Mouse (Mus musculus) lung, postnatal 0 days (tissue): ENCODE measurements around the gene Pde2a. TPM values are rescaled to one million over a fixed set of nuclear protein-coding genes. Genes with fewer than 3 reads are reported as not detected.

Experiments
- ATAC-seq: fragments of 200-750 bp; cut with Nextera tagmentation; 2 replicates; pipeline ENCODE4 v1.8.0; 2017; ENCODE audit warnings: moderate library complexity
- DNase-seq: peaks from one replicate; pipeline ENCODE4 v3.0.0-alpha.2; 2016; ENCODE audit warnings: low spot score
- H3K27ac ChIP-seq: fragments of 300-500 bp; sonication (generic); 2 replicates; pipeline ENCODE4 v1.5.1; 2014; ENCODE audit warnings: antibody characterized with exemption, mild to moderate bottlenecking, low read length, mixed read lengths
- H3K27me3 ChIP-seq: fragments of 300-500 bp; sonication (generic); replicated peaks from 2 replicates; pipeline ENCODE4 v1.6.1; 2014; ENCODE audit warnings: low read length, mixed read lengths; ENCODE audit not compliant: insufficient read depth
- H3K36me3 ChIP-seq: fragments of 300-500 bp; sonication (generic); 2 replicates; pipeline ENCODE4 v1.6.1; 2014; ENCODE audit warnings: low read length, mixed read lengths; ENCODE audit not compliant: insufficient read depth
- H3K4me1 ChIP-seq: fragments of 300-500 bp; sonication (generic); 2 replicates; pipeline ENCODE4 v1.6.1; 2014; ENCODE audit warnings: antibody characterized with exemption, low read depth, low read length, mixed read lengths; ENCODE audit not compliant: insufficient read depth
- H3K4me2 ChIP-seq: fragments of 300-500 bp; sonication (generic); replicated peaks from 2 replicates; pipeline ENCODE4 v1.6.1; 2014; ENCODE audit warnings: low read depth, mild to moderate bottlenecking, low read length, moderate library complexity, mixed read lengths
- H3K4me3 ChIP-seq: fragments of 300-500 bp; sonication (generic); 2 replicates; pipeline ENCODE4 v1.5.1; 2014; ENCODE audit warnings: low read depth, low read length
- H3K9ac ChIP-seq: fragments of 300-500 bp; sonication (generic); replicated peaks from 2 replicates; pipeline ENCODE4 v1.6.1; 2014; ENCODE audit warnings: low read depth, mild to moderate bottlenecking
- H3K9me3 ChIP-seq: fragments of 300-500 bp; sonication (generic); 2 replicates; pipeline ENCODE4 v1.6.1; 2016; ENCODE audit warnings: low read length, mixed read lengths
- CTCF ChIP-seq: IDR thresholded peaks from 2 replicates; pipeline ENCODE4 v1.5.1; 2016; ENCODE audit warnings: antibody characterized with exemption, mild to moderate bottlenecking
- EP300 ChIP-seq: IDR thresholded peaks from 2 replicates; pipeline ENCODE4 v1.6.1; 2016; ENCODE audit warnings: antibody characterized with exemption, mild to moderate bottlenecking, control low read depth
- WGBS: fragments of 180-500 bp; shearing (Covaris S2); extraction: QIAGEN DNeasy Blood & Tissue Kit; methylation state at CpG from one replicate; pipeline ENCODE4 v1.1.7; 2014; 5-methylcytosine and 5-hydroxymethylcytosine counted together
- polyA plus RNA-seq: library from polyadenylated mRNA; unstranded; fragments of >200 nt; fragmentation: Nextera tagmentation; extraction: Ambion mirVana; gene quantifications from 2 replicates; pipeline ENCODE4 v1.2.1, GENCODE M21; 2015

Gene Pde2a
- polyA plus RNA-seq, 1 experiment from 2014 or later = 4.3 TPM

DNA sequence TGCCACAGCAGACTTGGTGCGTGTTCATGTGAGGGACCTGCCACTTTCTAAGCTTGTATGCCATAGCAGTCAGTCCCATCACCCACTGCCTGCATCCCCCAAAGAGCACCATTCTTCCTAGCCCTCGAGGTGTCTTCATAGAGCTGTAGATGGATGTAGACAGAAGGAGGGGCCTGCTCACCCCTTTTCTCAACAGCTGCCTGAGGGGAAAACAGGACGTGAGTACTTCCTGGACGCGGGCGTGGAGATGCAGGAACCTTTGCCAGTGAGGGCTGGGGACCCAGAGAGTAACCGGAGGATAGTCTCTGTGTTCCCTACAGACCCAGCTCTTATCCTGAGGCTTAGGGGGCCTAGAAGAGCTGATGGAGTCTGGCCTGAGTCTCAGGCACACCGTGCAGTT is 36.3 kb downstream of the Pde2a start:
- ATAC-seq (no peak; the same call in 1 of the 2 replicates), DNase-seq (peak; percentile 48)
- no peaks in the 10 kb centered on the region; the same call in 1 of the 2 replicates for H3K4me1 ChIP-seq
- H3K9ac ChIP-seq = no peak overlapping the region
- no peaks in the 10 kb centered on the region for H3K9me3 ChIP-seq
- no peaks in the 10 kb centered on the region for H3K36me3 ChIP-seq
- TF ChIP-seq EP300 (no peak), CTCF (no peak)
- 0 out of 2 replicates have a peak, but pooled peaks cover 2% of the 10 kb centered on the region for H3K27me3 ChIP-seq
- WGBS = 33% methylated on average over 8 of the region's 8 CpGs
- H3K4me2 ChIP-seq = no peak overlapping the region
- H3K27ac ChIP-seq = no peak overlapping the region
- no peak overlapping the region for H3K4me3 ChIP-seq

DNA sequence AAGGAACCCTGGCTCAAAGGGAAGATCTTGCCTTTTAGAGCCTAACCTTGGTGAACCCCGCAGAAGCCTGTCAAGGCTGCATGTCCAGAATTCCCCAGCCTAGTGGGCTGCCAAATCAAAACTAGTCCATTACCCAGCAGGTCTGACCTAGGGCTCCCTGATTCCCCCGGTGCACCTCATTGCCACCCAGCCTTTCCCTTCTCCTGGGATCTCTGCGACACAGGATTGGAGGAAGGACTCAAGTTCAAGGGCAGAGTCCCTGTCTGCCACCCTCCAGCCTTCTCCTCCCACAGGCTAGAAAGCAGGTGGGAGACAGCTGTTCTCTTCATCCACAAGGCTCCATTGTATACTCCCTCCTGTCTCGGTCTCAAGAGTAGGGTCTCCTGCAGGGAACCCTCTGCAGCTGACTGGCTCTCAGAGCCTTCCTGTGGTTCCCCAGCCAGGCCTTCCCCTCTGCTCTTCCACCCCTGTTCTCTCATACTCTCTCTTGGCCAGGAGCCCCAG is 36.8 kb downstream of the Pde2a start:
- no peak overlapping the region for H3K9ac ChIP-seq
- no peak overlapping the region for H3K27ac ChIP-seq
- DNase-seq (no peak), ATAC-seq (no peak)
- 0 out of 2 replicates have a peak, but pooled peaks cover 2% of the 10 kb centered on the region for H3K27me3 ChIP-seq
- H3K9me3 ChIP-seq = no peaks in the 10 kb centered on the region
- 59% methylated on average over 4 of the region's 4 CpGs for WGBS
- H3K4me2 ChIP-seq = no peak overlapping the region
- TF ChIP-seq CTCF (no peak), EP300 (no peak)
- H3K4me3 ChIP-seq = no peak overlapping the region
- no peaks in the 10 kb centered on the region for H3K36me3 ChIP-seq
- H3K4me1 ChIP-seq = no peaks in the 10 kb centered on the region; the same call in 1 of the 2 replicates

DNA sequence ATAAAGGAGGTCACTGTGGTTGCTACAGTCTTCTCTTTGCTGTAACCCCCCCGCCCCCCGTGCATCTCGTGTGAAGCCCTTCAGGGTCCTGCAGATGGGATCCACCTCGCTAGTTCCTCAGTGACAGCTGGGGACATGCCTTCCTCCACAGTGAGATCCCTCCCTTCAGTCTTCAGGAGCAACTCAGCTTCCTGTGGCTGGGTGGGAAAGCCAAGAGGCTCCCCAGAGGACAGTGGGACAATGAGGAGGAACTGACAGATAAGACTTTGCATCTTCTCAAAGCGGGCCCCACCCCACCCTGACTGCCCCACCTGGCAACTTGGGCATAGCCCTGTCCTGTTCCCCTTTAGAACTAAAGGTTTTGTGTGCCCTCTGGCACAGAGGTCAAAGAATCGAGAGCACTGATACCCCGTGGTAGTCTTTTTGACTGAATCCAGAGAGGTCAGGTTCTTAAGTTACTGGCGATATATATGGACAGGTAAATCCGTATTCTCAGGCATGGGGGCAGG is 37.9 kb downstream of the Pde2a start:
- DNase-seq = no peak
- Histone ChIP-seq H3K9ac (no peak overlapping the region), H3K36me3 (no peaks in the 10 kb centered on the region), H3K4me2 (no peak overlapping the region), H3K9me3 (no peaks in the 10 kb centered on the region), H3K27me3 (0 out of 2 replicates have a peak, but pooled peaks cover 2% of the 10 kb centered on the region), H3K4me1 (no peaks in the 10 kb centered on the region; the same call in 1 of the 2 replicates), H3K4me3 (no peak overlapping the region), H3K27ac (no peak overlapping the region)
- TF ChIP-seq EP300 (no peak), CTCF (no peak)
- WGBS = 59% methylated on average over 9 of the region's 9 CpGs
- no peak for ATAC-seq

DNA sequence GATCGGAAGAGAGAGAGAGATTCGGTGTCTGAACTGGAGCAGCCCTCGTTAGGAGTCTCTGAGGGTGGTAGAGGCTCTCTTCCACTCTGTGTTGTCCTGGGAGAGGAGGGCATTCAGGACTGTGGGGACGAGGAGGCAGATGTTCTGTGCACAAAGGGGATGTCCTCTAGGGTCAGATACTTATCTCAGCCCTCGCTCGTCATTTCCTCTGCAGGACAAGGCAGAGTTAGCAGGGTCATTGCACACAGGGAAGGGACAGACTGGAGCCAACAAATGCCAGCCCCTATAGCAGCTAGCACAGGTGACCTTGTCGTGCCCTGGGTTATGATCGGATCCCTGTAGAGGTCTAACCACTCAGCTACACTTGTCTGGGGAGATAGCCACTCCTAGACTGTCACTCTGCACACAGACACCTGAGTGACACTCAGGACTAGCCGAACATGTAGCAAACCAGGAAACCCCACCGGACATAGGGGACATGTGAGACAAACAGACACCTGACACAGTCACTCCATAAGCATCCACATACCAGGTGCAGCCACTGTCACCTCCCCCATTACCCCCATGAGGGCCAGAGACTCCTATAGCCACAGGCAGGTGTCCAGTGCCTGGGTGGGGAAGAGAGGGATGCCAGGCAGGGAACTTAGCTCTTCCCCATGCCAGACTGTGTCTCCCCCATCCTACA is 38.6 kb downstream of the Pde2a start:
- TF ChIP-seq CTCF (no peak), EP300 (peak; percentile 25; the same call in 1 of the 2 replicates)
- Histone ChIP-seq H3K4me3 (no peak overlapping the region), H3K4me2 (no peak overlapping the region), H3K9ac (no peak overlapping the region), H3K27me3 (0 out of 2 replicates have a peak, but pooled peaks cover 2% of the 10 kb centered on the region), H3K27ac (no peak overlapping the region), H3K9me3 (no peaks in the 10 kb centered on the region), H3K4me1 (peaks cover under 1% of the 10 kb centered on the region; the same call in 1 of the 2 replicates), H3K36me3 (no peaks in the 10 kb centered on the region)
- ATAC-seq (peak; percentile 52), DNase-seq (peak; percentile 41)
- WGBS = 45% methylated on average over 10 of the region's 10 CpGs

DNA sequence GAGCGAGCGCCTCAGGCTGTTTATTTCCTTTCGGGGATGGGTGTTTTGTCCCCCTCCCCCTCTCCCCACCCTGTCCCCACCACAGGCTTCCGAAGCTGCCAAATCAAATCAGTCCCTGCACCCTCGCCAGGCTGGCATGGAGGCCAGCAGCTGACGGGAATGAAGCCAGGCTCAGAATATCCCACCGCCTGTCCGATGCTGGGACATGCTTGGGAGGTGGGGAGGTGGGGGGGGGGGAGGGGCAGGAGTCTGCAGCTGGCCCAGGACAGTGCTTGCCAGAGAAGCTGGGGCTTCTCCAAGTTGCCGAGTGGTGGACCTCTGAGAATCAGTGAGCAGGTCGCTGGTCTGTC is 39.1 kb downstream of the Pde2a start:
- H3K9me3 ChIP-seq = no peaks in the 10 kb centered on the region
- no peak overlapping the region for H3K4me2 ChIP-seq
- TF ChIP-seq EP300 (no peak), CTCF (no peak)
- H3K36me3 ChIP-seq = no peaks in the 10 kb centered on the region
- H3K4me3 ChIP-seq = no peak overlapping the region
- no peak overlapping the region for H3K27ac ChIP-seq
- H3K4me1 ChIP-seq = peaks cover 5% of the 10 kb centered on the region
- WGBS = 36% methylated on average over 9 of the region's 10 CpGs
- H3K9ac ChIP-seq = no peak overlapping the region
- no peak for DNase-seq
- no peak for ATAC-seq
- 0 out of 2 replicates have a peak, but pooled peaks cover 2% of the 10 kb centered on the region for H3K27me3 ChIP-seq

DNA sequence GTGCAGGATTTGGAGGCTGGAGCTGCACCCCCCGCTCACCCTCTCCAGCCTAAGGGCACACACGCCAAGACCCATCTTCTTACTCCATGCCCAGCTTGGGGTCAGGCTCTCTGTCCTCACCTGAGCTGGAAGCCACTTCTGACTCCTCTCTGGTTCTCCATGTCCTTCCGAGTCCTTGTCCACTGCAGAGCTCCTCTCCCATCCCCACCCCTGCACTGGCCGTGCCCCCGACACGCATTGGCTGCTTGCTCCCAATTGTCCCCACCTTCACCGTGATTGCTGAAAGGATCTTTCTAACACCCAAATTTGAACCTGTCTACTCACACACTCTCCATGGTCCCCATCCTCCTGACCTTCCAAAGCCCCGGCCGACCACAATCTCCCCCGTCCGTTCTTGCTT is 40.1 kb downstream of the Pde2a start:
- Histone ChIP-seq H3K4me3 (no peak overlapping the region), H3K27me3 (0 out of 2 replicates have a peak, but pooled peaks cover 2% of the 10 kb centered on the region), H3K9ac (no peak overlapping the region), H3K4me1 (peaks cover 10% of the 10 kb centered on the region), H3K9me3 (no peaks in the 10 kb centered on the region), H3K4me2 (no peak overlapping the region), H3K36me3 (no peaks in the 10 kb centered on the region), H3K27ac (no peak overlapping the region)
- DNase-seq (no peak), ATAC-seq (no peak)
- TF ChIP-seq CTCF = no peak
- TF ChIP-seq EP300 = no peak
- 78% methylated on average over 11 of the region's 11 CpGs for WGBS
